Mouse (Mus musculus) CH12.LX (cell line): ENCODE measurements around the gene Mindy2. TPM values are rescaled to one million over a fixed set of nuclear protein-coding genes. Genes with fewer than 3 reads are reported as not detected.

Experiments
- DNase-seq: peaks from one replicate; pipeline ENCODE4 v3.0.0-alpha.2; 2013; ENCODE audit errors: extremely low read depth
- H3K27ac ChIP-seq: 2 replicates; pipeline ENCODE4 v1.5.1; 2012; ENCODE audit warnings: low read depth, mild to moderate bottlenecking, control low read depth, moderate library complexity; ENCODE audit not compliant: insufficient read depth
- H3K27me3 ChIP-seq: replicated peaks from 2 replicates; pipeline ENCODE3; 2012; ENCODE audit warnings: inconsistent platforms
- H3K36me3 ChIP-seq, 2 experiments: replicated peaks in 1 of 2; 2 replicates each; pipeline versions ENCODE3 to v1.6.1; 2012; ENCODE audit warnings: inconsistent platforms in 1 of 2, low read length in 1 of 2, mild to moderate bottlenecking in 1 of 2, mixed read lengths in 1 of 2, moderate library complexity in 1 of 2; ENCODE audit not compliant: control insufficient read depth in 1 of 2, insufficient read depth in 1 of 2
- H3K4me1 ChIP-seq, 2 experiments: 2 replicates each; pipeline ENCODE4 v1.6.1; 2012; ENCODE audit warnings: inconsistent platforms in 1 of 2, moderate library complexity in 1 of 2; ENCODE audit not compliant: insufficient read depth in 2 of 2, control insufficient read depth in 1 of 2
- H3K4me2 ChIP-seq: 2 replicates; pipeline ENCODE4 v1.6.1; 2012; ENCODE audit warnings: low read depth, mild to moderate bottlenecking, control low read depth; ENCODE audit not compliant: poor library complexity, insufficient read depth, severe bottlenecking
- H3K4me3 ChIP-seq, 3 experiments: fragments of 150-350 bp in 1 of 3; sonication (generic) in 1 of 3; replicated peaks in 1 of 3; 2 replicates each; pipeline versions ENCODE3 to v1.5.1; 2011 to 2012; ENCODE audit warnings: low read depth in 2 of 3, low read length in 2 of 3, mild to moderate bottlenecking in 2 of 3, moderate library complexity in 2 of 3, control low read depth in 1 of 3, improper control_type of control experiment in 1 of 3, inconsistent platforms in 1 of 3, mixed read lengths in 1 of 3; ENCODE audit not compliant: poor library complexity in 1 of 3
- H3K79me2 ChIP-seq: replicated peaks from 2 replicates; pipeline ENCODE4 v1.6.1; 2012; ENCODE audit warnings: mild to moderate bottlenecking, moderate library complexity; ENCODE audit not compliant: control insufficient read depth, poor library complexity, insufficient read depth, severe bottlenecking; ENCODE audit errors: extremely low read depth
- H3K9ac ChIP-seq: 2 replicates; pipeline ENCODE4 v1.6.1; 2012; ENCODE audit warnings: low read depth, mild to moderate bottlenecking, control low read depth, moderate library complexity; ENCODE audit not compliant: insufficient read depth
- H3K9me3 ChIP-seq: replicated peaks from 2 replicates; pipeline ENCODE3; 2012; ENCODE audit warnings: low read length, inconsistent platforms, mixed read lengths
- BHLHE40 ChIP-seq: IDR thresholded peaks from 2 replicates; pipeline ENCODE4 v1.6.1; 2011; ENCODE audit warnings: mild to moderate bottlenecking, low read depth, low read length, improper control_type of control experiment
- CHD1 ChIP-seq: IDR thresholded peaks from 2 replicates; pipeline ENCODE4 v1.6.1; 2012; ENCODE audit warnings: low read depth, low read length, improper control_type of control experiment, inconsistent platforms
- CHD2 ChIP-seq: IDR thresholded peaks from 2 replicates; pipeline ENCODE4 v1.6.1; 2011; ENCODE audit warnings: low read length, improper control_type of control experiment
- E2F4 ChIP-seq: IDR thresholded peaks from 2 replicates; pipeline ENCODE4 v1.6.1; 2011; ENCODE audit warnings: low read depth, low read length, improper control_type of control experiment; ENCODE audit not compliant: insufficient replicate concordance
- ELF1 ChIP-seq: IDR thresholded peaks from 2 replicates; pipeline ENCODE4 v1.6.1; 2014; ENCODE audit warnings: low read depth, mild to moderate bottlenecking, inconsistent platforms, low read length, improper control_type of control experiment
- EP300 ChIP-seq: IDR thresholded peaks from 2 replicates; pipeline ENCODE4 v1.6.1; 2011; ENCODE audit warnings: low read length, improper control_type of control experiment
- ETS1 ChIP-seq: conservative IDR thresholded peaks from 2 replicates; pipeline ENCODE4 v1.6.1; 2012; ENCODE audit warnings: low read depth, mild to moderate bottlenecking, inconsistent platforms, low read length, improper control_type of control experiment, moderate library complexity
- GABPA ChIP-seq: IDR thresholded peaks from 2 replicates; pipeline ENCODE4 v1.6.1; 2012; ENCODE audit warnings: low read depth, low read length, improper control_type of control experiment, inconsistent platforms; ENCODE audit not compliant: insufficient replicate concordance
- HCFC1 ChIP-seq: IDR thresholded peaks from 2 replicates; pipeline ENCODE4 v1.6.1; 2012; ENCODE audit warnings: low read depth, mild to moderate bottlenecking, inconsistent platforms, low read length, improper control_type of control experiment
- IRF4 ChIP-seq: IDR thresholded peaks from 2 replicates; pipeline ENCODE4 v1.6.1; 2014; ENCODE audit warnings: low read depth, mild to moderate bottlenecking, inconsistent platforms, low read length, improper control_type of control experiment
- JUN ChIP-seq: IDR thresholded peaks from 2 replicates; pipeline ENCODE4 v1.6.1; 2011; ENCODE audit warnings: low read depth, mild to moderate bottlenecking, low read length, improper control_type of control experiment, moderate library complexity; ENCODE audit not compliant: insufficient read depth
- JUND ChIP-seq: conservative IDR thresholded peaks from 2 replicates; pipeline ENCODE4 v1.6.1; 2011; ENCODE audit warnings: low read depth, low read length, improper control_type of control experiment
- KAT2A ChIP-seq: IDR thresholded peaks from 2 replicates; pipeline ENCODE4 v1.6.1; 2012; ENCODE audit warnings: low read length, improper control_type of control experiment, inconsistent platforms; ENCODE audit not compliant: insufficient replicate concordance
- MAZ ChIP-seq: IDR thresholded peaks from 2 replicates; pipeline ENCODE4 v1.6.1; 2012; ENCODE audit warnings: low read depth, mild to moderate bottlenecking, inconsistent platforms, low read length, improper control_type of control experiment, moderate library complexity
- MXI1 ChIP-seq: IDR thresholded peaks from 2 replicates; pipeline ENCODE4 v1.6.1; 2011; ENCODE audit warnings: mild to moderate bottlenecking, low read depth, low read length, improper control_type of control experiment
- NELFE ChIP-seq: IDR thresholded peaks from 2 replicates; pipeline ENCODE4 v1.6.1; 2011; ENCODE audit warnings: low read depth, low read length, improper control_type of control experiment
- NRF1 ChIP-seq: IDR thresholded peaks from 2 replicates; pipeline ENCODE4 v1.6.1; 2014; ENCODE audit warnings: low read depth, mild to moderate bottlenecking, inconsistent platforms, low read length, improper control_type of control experiment, moderate library complexity
- PAX5 ChIP-seq: IDR thresholded peaks from 2 replicates; pipeline ENCODE4 v1.6.1; 2012; ENCODE audit warnings: low read length, inconsistent platforms, mixed read lengths
- POLR2A ChIP-seq: IDR thresholded peaks from 2 replicates; pipeline ENCODE4 v1.6.1; 2011; ENCODE audit warnings: low read depth, mild to moderate bottlenecking, improper control_type of control experiment, low read length
- RCOR1 ChIP-seq: conservative IDR thresholded peaks from 2 replicates; pipeline ENCODE4 v1.6.1; 2012; ENCODE audit warnings: low read depth, mild to moderate bottlenecking, inconsistent platforms, low read length, improper control_type of control experiment
- SIN3A ChIP-seq: IDR thresholded peaks from 2 replicates; pipeline ENCODE4 v1.6.1; 2012; ENCODE audit warnings: low read length, improper control_type of control experiment, inconsistent platforms
- TBP ChIP-seq: conservative IDR thresholded peaks from 2 replicates; pipeline ENCODE4 v1.6.1; 2011; ENCODE audit warnings: low read depth, low read length, improper control_type of control experiment
- TCF12 ChIP-seq: IDR thresholded peaks from 2 replicates; pipeline ENCODE4 v1.6.1; 2014; ENCODE audit warnings: low read depth, mild to moderate bottlenecking, inconsistent platforms, low read length, improper control_type of control experiment
- UBTF ChIP-seq: IDR thresholded peaks from 2 replicates; pipeline ENCODE4 v1.6.1; 2012; ENCODE audit warnings: low read depth, mild to moderate bottlenecking, inconsistent platforms, low read length, improper control_type of control experiment, moderate library complexity
- USF1 ChIP-seq: IDR thresholded peaks from 2 replicates; pipeline ENCODE4 v1.6.1; 2014; ENCODE audit warnings: low read depth, mild to moderate bottlenecking, inconsistent platforms, low read length, improper control_type of control experiment
- ZC3H11A ChIP-seq: IDR thresholded peaks from 2 replicates; pipeline ENCODE4 v1.6.1; 2012; ENCODE audit warnings: low read depth, mild to moderate bottlenecking, inconsistent platforms, low read length, improper control_type of control experiment
- ZKSCAN1 ChIP-seq: IDR thresholded peaks from 2 replicates; pipeline ENCODE4 v1.6.1; 2012; ENCODE audit warnings: low read depth, inconsistent platforms, low read length, improper control_type of control experiment, borderline replicate concordance
- ZMIZ1 ChIP-seq: IDR thresholded peaks from 2 replicates; pipeline ENCODE4 v1.6.1; 2012; ENCODE audit warnings: low read depth, mild to moderate bottlenecking, inconsistent platforms, low read length, improper control_type of control experiment
- ZNF384 ChIP-seq: IDR thresholded peaks from 2 replicates; pipeline ENCODE4 v1.6.1; 2012; ENCODE audit warnings: low read depth, low read length, improper control_type of control experiment, inconsistent platforms
- dilution Hi-C: fragments of 300-500 bp; cut with MboI; formaldehyde crosslinking; loops from 2 replicates; pipeline ENCODE4 v1.14.3; 2020; ENCODE audit warnings: low sequenced_read_pairs; ENCODE audit not compliant: extremely low pct_unique_long_range_greater_than_20kb, extremely low pct_ligation_motif_present
- in situ Hi-C: fragments of 300-500 bp; cut with MboI; formaldehyde crosslinking; loops from 3 replicates; pipeline ENCODE4 v1.14.3; 2019; ENCODE audit warnings: low sequenced_read_pairs, low pct_ligation_motif_present, low pct_unique_long_range_greater_than_20kb, mixed read lengths
- polyA plus RNA-seq: library from polyadenylated mRNA; unstranded; fragments of >175 nt; gene quantifications from 2 replicates; pipeline ENCODE4 v1.2.1, GENCODE M21; 2012; ENCODE audit warnings: low read depth; ENCODE audit not compliant: insufficient read length
- total RNA-seq, 2 experiments: library from RNA; depleted of rRNA; stranded (reverse); fragments of 300-350 nt in 1 of 2; fragments of >200 nt in 1 of 2; gene quantifications; 2 replicates each; pipeline ENCODE4 v1.2.3; 2012 to 2014

The Mindy2 gene
- total and polyA plus RNA-seq, 3 experiments = 5.9 to 9.9 (median 7.0) TPM

DNA sequence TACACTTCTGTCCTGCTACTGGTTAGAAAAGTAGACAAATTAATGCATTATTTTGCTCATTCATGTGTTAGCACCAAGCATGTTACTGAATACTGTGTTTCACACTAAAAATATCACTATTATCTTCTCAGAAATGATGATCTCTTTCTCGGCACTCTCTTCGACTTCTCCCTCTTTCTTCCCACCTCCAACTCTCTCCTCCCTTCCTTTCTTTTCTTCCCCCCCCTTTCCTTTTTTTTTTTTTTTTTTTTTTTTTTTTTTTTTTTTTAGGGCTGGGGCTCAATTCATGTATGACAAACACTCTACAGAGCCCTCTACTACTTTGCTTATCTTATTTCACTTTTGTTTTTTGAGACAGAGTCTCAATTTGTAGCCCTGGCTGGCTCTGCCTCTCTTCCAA, 1.3 kb upstream of the Mindy2 start:
- H3K4me3 ChIP-seq = no peak overlapping the region
- peaks cover 6% of the 10 kb centered on the region; the same call in 1 of the 2 replicates for H3K79me2 ChIP-seq
- no peaks in the 10 kb centered on the region for H3K27me3 ChIP-seq
- in situ Hi-C loops = no loop called here
- TF ChIP-seq NELFE = no peak
- peak; percentile 83 for TF ChIP-seq ZNF384
- no peak for TF ChIP-seq NRF1
- TF ChIP-seq TCF12 = no peak
- no peak for TF ChIP-seq ELF1
- TF ChIP-seq MAZ = no peak
- H3K4me1 ChIP-seq = peaks cover 6 to 31% of the 10 kb centered on the region in 2 experiments
- DNase-seq = no peak
- H3K27ac ChIP-seq = no peak overlapping the region
- dilution Hi-C loops = no loop called here
- no peak overlapping the region for H3K9ac ChIP-seq
- peaks cover 0 to 1% of the 10 kb centered on the region in 2 experiments for H3K36me3 ChIP-seq
- no peak overlapping the region for H3K4me2 ChIP-seq
- no peaks in the 10 kb centered on the region for H3K9me3 ChIP-seq

DNA sequence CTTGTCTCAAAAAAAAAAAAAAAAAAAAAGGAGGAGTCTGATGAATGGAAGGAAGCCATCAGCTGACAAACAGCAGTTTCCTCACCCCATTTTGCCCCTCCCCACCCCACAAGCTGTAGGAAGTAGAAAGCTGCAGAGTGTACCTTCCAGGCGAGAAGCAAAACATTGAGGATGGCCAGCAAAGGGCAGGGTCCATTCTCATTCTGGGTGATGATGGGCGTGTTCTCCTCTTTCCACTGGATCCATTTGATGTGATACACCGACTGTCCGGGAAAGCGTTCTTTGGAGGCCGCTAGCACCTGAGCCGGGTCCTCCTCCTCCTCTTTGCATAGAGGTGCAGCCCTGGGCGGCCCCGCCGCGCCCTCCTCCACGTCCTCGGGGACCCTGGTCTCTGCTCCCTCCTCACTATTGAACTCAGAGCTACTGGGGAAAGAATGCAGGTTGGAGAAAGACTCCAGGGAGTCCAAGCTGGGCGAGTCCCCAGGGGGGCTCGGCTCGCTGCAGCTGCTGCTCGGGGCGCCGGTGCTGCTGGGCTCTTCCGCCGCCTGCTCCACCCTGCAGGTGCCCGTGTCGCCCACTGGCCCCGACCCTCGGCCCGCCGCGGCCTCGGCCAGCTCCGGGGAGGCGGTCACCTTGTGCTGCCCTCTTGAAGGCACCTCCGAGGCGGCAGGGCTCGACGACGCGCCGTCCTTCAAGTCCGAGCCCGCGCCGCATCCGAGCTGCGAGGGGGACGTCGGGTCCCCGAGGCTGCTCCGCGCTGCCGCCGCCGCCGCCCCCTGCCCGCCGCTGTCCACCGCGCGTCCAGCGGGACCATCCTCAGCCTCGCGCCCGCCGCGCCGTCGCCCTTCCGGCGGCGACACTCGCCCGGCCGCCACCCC, 605 bp downstream of the Mindy2 start, which contains the start of gene Gm10642:
Gene Gm10642 (plus strand): TSS at position 122 of the 878 bp plus-strand sequence.
- Histone ChIP-seq H3K36me3 (peaks cover 0 to 4% of the 10 kb centered on the region in 2 experiments), H3K27me3 (no peaks in the 10 kb centered on the region), H3K4me1 (peaks cover 9 to 49% of the 10 kb centered on the region in 2 experiments), H3K4me2 (peak within 1 kb of the TSS; percentile 65), H3K4me3 (peak within 1 kb of the TSS; percentile 91 to 99 (median 91)), H3K79me2 (peaks cover 10% of the 10 kb centered on the region; the same call in 1 of the 2 replicates), H3K9me3 (no peaks in the 10 kb centered on the region), H3K27ac (peak within 1 kb of the TSS; percentile 53), H3K9ac (peak within 1 kb of the TSS; percentile 79)
- peak; percentile 76 for DNase-seq
- in situ Hi-C loops (no loop called here), dilution Hi-C loops (no loop called here)
- no peak for TF ChIP-seq RCOR1
- no peak for TF ChIP-seq NELFE
- no peak for TF ChIP-seq ZMIZ1
- TF ChIP-seq EP300 = no peak
- TF ChIP-seq CHD2 = no peak
- TF ChIP-seq ZNF384 = peak; percentile 96
- TF ChIP-seq GABPA = no peak
- no peak for TF ChIP-seq UBTF
- TF ChIP-seq PAX5 = no peak
- TF ChIP-seq SIN3A = peak; percentile 95
- TF ChIP-seq POLR2A = no peak; the same call in 1 of the 2 replicates
- no peak for TF ChIP-seq E2F4
- TF ChIP-seq MAZ = peak; percentile 71; the same call in 1 of the 2 replicates
- TF ChIP-seq USF1 = peak; percentile 30; the same call in 1 of the 2 replicates
- no peak for TF ChIP-seq ZC3H11A
- no peak for TF ChIP-seq HCFC1
- TF ChIP-seq CHD1 = 0 out of 2 replicates have a peak, but pooled peaks have one; percentile 66
- TF ChIP-seq KAT2A = no peak
- 0 out of 2 replicates have a peak, but pooled peaks have one; percentile 47 for TF ChIP-seq ELF1
- TF ChIP-seq ZKSCAN1 = no peak
- TF ChIP-seq JUND = no peak
- peak; percentile 51; the same call in 1 of the 2 replicates for TF ChIP-seq ETS1
- TF ChIP-seq MXI1 = no peak
- TF ChIP-seq BHLHE40 = 0 out of 2 replicates have a peak, but pooled peaks have one; percentile 4
- TF ChIP-seq IRF4 = 0 out of 2 replicates have a peak, but pooled peaks have one; percentile 5
- no peak for TF ChIP-seq JUN
- TF ChIP-seq TBP = no peak; the same call in 1 of the 2 replicates
